Mouse (Mus musculus) layer of hippocampus, adult 2 months (tissue): Measurements from ENCODE around the gene Taok1. TPM values are rescaled to one million over a fixed set of nuclear protein-coding genes. Genes with fewer than 3 reads are reported as not detected.

Experiments used
- DNase-seq, 2 experiments: peaks; one replicate each; pipeline ENCODE4 v3.0.0; 2022; ENCODE audit warnings: low spot score in 2 of 2
- H3K27ac ChIP-seq: fragments of 200-600 bp; 2 replicates; pipeline ENCODE4 v1.8.1; 2022
- H3K4me3 ChIP-seq: fragments of 200-600 bp; 2 replicates; pipeline ENCODE4 v1.8.1; 2022; ENCODE audit warnings: mild to moderate bottlenecking
- CTCF ChIP-seq: fragments of 200-600 bp; conservative IDR thresholded peaks from 2 replicates; pipeline ENCODE4 v1.8.1; 2022; ENCODE audit warnings: antibody characterized with exemption, mild to moderate bottlenecking, moderate library complexity
- total RNA-seq, 2 experiments: library from RNA; stranded (reverse); gene quantifications; 2 replicates each; pipeline ENCODE4 v1.2.3; 2021

Gene Taok1
- total RNA-seq, 2 experiments from 2014 or later: 112 to 114 TPM

DNA sequence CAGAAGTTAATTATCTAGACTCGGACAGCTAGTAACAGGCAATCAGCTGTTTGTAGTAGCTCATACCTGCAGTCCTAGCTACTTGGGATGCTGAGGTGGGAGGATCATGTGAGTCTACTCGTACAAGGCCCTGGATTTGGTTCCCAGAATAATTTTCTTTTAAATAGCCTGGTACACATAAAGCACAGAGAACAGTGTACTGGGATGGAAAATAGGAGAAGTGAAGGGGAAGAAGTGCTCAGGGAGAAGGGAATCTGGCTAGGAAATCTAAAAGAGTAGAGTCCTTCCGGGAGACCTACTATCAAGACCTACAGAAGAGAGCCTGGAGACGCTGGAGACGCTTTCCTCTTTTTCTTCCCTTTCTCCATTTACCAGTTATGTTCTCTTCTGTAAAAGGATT lies 16.4 kb upstream of the Taok1 start:
- H3K27ac ChIP-seq: peak overlapping the region; percentile 99
- peak overlapping the region; percentile 53 for H3K4me3 ChIP-seq
- no peak for TF ChIP-seq CTCF
- DNase-seq: no peak

DNA sequence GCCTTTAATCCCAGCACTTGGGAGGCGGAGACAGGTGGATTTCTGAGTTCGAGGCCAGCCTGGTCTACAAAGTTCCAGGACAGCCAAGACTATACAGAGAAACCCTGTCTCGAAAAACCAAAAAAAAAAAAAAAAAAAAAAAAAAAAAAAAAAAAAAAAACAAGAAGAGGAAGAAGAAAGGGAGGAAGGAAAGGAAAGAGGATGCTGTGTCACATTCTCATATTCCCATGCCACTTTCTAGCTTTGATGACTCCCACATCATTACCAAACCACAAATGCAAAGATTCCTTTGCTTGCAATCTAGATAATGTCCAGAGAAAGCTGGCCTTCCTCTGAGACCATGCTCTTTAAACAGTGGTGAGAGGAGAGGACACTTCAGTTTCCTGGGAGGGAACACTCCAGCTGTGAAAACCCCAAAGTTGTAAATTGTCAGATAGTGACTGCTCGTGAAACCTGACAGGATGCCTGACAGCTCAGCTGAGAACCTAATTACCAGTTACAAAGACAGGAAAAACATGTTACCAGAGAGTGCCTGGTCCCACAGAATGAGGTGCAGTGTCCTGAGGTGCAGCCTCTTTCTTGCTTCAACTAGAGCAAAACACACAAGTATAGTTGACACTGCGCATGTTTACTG lies 14.4 kb upstream of the Taok1 start:
- peak overlapping the region; percentile 99 for H3K27ac ChIP-seq

DNA sequence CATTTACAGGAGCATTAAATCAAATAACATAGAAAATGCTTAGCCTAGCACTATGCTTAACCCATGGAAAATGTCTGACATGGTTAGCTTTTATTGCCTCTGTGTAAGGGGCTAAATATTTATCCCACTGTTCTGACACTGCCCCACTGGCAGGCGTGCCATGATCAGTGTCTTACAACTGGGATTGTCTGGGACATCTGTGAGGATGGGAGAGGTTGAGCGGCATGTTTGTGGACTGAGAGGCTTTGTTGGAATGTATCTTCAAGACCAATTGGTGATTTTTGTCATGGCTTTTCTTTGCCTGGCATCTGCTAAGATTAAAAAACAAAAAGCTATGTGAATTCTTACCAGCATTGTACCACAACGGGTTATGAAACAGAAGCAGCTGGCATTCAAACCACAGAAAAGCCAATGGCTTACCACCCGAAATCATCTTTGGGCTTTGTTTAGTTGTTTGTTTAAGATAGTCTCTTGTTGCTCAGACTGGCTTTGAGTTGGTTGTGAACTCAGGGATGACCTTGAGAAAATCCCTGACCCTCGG lies 7.5 kb upstream of the Taok1 start:
- no peak for DNase-seq
- Histone ChIP-seq H3K27ac (peak overlapping the region; percentile 52), H3K4me3 (no peak overlapping the region)
- TF ChIP-seq CTCF: no peak

More for the DNA sequence above, 14.4 kb upstream of the Taok1 start:
- no peak overlapping the region for H3K4me3 ChIP-seq
- TF ChIP-seq CTCF: no peak
- DNase-seq: no peak

DNA sequence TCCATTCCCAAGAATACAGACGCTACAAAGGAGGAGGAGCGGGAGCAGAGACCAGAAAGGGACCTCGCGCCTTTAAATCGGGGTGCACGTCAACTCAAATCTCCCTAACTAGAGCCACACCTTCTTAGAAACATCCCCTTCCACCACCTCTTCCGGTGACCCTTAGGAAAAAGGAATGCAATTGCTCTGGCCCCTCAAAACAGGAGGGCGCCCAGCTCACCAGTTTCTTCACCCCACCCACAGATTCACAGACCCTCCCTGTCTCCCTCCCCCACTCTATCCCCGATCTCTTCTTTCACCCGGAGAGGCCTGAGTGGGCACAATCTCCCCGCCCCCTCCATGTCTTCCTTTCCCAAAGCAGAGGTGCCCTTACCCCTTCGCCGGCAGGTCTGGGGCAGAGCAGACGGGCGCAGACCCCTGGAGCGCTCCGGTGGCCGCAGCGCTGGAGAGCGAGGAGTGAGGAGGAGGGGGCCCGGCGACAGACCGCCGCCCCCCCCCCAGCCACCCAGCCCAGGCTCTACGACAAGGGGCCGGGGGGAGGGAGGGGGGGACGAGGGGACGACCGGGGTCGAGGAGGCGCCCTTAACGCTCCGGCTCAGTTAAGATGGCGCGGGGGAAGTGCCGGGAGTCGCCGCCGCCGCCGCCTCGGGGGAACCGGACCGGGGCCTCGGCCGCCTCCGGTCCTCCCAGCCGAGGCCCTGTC lies 629 bp downstream of the Taok1 start:
- TF ChIP-seq CTCF: no peak
- peak overlapping the region; percentile 90 for H3K4me3 ChIP-seq
- peak; percentile 25 to 47 for DNase-seq
- H3K27ac ChIP-seq: peak overlapping the region; percentile 99

DNA sequence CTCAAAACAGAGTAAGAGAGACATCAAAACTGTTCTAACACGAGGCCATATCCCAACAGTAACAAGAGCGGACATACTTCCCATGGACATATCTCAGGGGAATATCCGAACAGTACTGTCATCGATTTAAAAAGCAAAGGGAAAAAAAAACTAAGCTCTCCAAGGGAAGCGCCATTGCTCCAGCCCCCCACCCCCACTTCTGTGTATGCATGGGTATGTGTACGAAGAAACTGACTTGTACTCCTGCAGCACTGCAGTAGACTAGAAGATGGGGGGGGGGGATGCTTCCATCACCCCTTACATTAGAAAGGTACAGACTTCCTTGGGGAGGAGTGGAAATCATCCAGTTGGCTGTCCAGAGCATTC lies 1.2 kb downstream of the Taok1 start:
- DNase-seq: no peak
- H3K27ac ChIP-seq: peak overlapping the region; percentile 99
- no peak for TF ChIP-seq CTCF
- peak overlapping the region; percentile 90 for H3K4me3 ChIP-seq

DNA sequence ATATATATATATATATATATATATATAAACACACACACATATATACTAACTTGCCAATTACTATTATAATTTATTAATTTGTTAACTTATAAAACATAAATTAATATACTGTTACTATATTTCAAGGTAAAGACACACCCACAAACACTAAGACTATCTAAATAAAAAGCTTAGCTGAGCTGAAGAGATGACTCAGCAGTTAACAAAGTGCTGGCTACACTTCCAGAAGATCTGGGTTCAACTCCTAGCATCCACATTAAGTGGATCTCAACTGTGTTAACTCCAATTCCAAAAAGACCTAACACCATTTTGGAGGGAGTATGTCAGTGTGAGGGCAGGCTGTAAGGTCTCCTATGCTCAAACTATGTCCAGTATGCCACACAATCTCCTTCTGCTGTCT lies 10.3 kb downstream of the Taok1 start:
- no peak for TF ChIP-seq CTCF
- Histone ChIP-seq H3K4me3 (no peak overlapping the region), H3K27ac (no peak overlapping the region)
- DNase-seq: no peak

DNA sequence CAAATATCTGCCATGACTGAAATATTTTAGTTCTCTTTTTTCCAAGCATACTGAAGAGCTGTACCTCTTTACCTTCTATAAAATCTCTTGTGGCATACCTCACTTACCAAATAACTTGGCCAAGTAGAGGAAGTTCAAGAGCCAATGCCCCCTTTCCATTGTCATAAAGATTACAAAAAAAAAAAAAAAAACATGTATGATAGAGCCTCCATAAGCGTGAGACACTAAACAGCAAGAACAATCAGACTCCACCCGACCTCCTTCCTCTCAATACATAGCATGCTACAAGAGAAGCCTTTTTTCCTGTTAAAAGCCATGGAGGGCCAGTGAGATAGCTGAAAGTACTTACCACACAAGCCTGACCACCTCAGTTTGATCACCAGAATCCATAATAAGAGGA lies 16.2 kb downstream of the Taok1 start:
- H3K4me3 ChIP-seq: no peak overlapping the region
- no peak overlapping the region for H3K27ac ChIP-seq
- no peak for TF ChIP-seq CTCF
- no peak for DNase-seq

DNA sequence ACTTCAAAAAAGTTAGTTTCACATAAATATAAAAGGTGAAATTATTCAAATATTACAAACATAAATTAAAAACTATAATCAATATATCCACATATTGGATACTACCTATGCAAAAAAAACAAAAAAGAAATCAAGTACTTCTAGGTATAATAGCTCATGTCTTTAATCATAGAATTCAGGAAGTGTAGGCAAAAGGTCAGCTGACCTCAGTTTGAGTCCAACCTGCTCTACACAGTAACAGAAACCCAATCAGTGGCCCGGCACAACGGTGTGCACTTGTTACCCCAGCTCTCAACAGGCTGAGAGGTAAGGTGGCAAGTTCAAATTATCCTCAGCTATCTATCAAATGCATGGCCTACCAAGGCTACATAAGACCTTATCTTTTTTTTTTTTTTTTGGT lies 16.8 kb downstream of the Taok1 start:
- H3K4me3 ChIP-seq: no peak overlapping the region
- H3K27ac ChIP-seq: no peak overlapping the region
- DNase-seq: no peak
- no peak for TF ChIP-seq CTCF

DNA sequence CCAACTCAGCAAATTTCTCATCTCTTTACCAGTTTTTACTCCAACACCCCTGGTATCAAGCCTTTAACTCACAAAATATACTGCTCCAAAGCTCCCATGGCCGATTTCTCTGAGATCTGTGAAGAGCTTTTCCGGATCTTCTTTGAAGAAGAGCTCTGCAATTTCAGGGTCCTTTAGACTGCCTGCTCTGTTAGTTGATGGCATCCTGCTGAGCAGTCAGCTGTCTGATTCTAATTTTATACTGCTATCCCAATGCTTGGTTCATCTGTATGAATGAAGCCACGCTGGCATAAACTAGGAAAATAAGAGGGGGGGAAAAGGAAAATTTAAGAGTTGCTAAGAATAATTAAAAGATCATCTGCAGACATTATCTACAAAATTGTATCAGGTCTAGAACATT lies 22.4 kb downstream of the Taok1 start:
- TF ChIP-seq CTCF: no peak
- Histone ChIP-seq H3K4me3 (no peak overlapping the region), H3K27ac (peak overlapping the region; percentile 33; the same call in 1 of the 2 replicates)
- no peak for DNase-seq

DNA sequence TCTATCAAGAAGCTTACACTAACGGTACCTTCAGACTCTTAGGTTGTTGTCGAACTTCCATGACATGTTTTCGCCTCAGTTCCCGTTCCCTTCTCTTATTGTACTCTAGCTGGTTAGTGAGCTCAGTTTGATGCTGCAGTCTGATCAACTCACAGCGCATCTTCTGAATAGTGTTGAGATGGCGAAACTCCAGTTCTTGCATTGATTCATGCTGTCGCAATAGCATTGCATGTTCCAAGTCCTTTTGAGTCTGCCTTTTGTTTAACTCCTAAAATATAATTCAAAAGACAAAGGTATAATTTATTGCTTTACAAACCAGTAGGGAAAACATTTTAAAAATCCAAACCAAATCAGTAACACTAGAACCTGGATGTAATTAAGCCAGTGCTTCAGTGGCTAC lies 62.4 kb downstream of the Taok1 start:
- TF ChIP-seq CTCF: no peak
- Histone ChIP-seq H3K27ac (no peak overlapping the region), H3K4me3 (no peak overlapping the region)
- no peak for DNase-seq

DNA sequence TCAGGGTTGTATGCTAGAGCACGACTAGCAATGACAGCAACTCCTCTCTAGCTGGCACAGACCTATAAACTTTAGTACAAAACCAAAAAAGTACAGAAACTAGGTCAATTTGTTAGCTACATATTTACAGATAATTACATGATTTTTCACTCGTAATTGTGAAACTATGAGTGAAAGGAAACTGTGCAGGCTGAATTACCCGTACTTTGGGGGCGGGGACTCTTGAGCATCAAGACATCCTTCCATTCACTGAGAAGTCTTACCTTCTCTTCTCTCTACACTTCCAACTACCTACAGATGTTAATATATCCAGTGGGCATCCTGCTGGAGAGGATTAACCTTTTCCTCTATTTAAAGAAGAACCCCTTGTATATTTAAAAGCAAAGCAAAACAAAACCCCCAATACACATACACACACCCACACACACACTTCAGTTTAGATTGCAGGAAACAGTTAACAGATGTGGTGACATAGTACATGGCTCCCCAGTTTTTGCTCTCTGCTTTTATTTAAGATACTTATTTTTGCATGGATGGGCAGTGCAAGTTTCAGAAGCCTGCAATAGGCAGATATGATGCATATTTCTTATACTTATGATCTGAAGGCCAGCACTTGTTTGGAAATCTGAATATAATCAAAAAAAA lies 75.3 kb downstream of the Taok1 start:
- no peak for DNase-seq
- Histone ChIP-seq H3K4me3 (no peak overlapping the region), H3K27ac (no peak overlapping the region)
- no peak for TF ChIP-seq CTCF

DNA sequence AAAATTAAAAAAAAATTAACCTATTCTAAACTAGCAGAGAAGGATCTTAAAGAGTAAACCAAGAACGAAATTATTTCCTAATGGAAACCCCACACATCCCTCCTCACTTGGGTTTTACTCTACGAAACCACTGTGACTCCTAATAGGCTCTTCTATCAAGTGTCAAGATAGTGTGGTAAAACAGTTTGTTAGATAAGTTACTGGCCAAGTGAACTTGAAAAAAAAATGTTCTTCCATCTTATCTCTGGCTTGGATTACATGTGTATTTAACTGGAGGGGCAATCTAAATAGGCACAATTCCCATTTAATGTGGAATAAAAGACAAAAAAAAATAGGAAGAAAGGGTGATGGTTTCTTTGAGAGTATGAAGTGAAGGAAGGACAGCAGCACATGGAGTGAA lies 76.8 kb downstream of the Taok1 start:
- Histone ChIP-seq H3K4me3 (no peak overlapping the region), H3K27ac (no peak overlapping the region)
- DNase-seq: no peak
- no peak for TF ChIP-seq CTCF

DNA sequence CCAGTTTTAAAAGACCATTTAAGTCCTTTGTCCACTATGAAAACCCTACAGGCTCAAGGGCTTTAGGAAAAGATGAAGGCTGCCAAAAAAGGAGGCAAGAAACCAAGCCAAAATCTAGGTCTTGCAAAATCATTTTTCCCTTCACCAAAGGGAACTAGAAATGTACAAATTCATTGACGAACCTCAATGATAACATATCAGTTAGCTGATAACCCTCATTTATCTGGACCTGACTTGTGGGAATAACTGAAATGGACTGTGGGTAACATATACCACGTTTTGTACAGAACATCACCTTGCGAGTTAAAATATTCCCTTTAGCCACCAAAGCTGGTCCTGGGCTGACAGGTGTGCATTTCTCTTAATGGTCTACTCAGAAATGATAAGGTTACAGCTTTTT lies 78.0 kb downstream of the Taok1 start:
- Histone ChIP-seq H3K27ac (no peak overlapping the region), H3K4me3 (no peak overlapping the region)
- DNase-seq: no peak
- TF ChIP-seq CTCF: no peak
